13 mouse cellular contexts compared by ENCODE assay signal in the genomic region with DNA sequence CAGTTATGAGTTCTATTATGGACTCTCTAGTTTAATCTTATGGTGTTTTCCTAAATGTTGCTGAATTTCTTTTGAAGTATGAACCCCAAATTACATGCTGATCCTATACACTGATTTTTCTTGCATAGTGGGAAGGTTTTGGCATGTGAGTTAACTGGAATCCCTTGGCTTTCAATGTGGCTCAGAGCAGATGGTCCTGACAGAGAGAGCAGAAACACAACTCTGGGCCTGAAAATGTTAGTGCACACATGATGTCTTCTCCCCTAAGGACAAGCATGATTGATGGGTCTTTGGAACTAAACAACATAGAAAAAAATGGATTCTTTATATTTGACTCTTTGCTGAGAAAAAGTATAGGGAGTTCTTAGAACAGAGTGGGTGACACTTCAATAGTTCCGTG.
"Had no signal": no experiment of that assay in that cellular context is flagged by ENCODE, and none has a peak within 500 bp of the region (broad histone marks: within the 10 kb centered on the region; RNA-seq: fewer than 3 reads in every experiment).

No protein-coding gene starts in this region.

- DNase-seq: kidney, postnatal 14 days; layer of hippocampus, adult 9-11 months; layer of hippocampus, postnatal 36 days; lung, embryonic 14.5 days; lung, postnatal 10 days; lung, postnatal 4 days; midbrain, embryonic 14.5 days; retina, postnatal 1 day; thymus, postnatal 4 days had no signal

- ATAC-seq: liver, embryonic 12.5 days had no signal

- H3K9ac ChIP-seq: limb, embryonic 15.5 days; liver, embryonic 12.5 days; lung, embryonic 14.5 days; neural tube, embryonic 13.5 days had no signal

- H3K4me2 ChIP-seq: limb, embryonic 15.5 days; liver, embryonic 12.5 days; lung, embryonic 14.5 days; neural tube, embryonic 13.5 days had no signal

- H3K27ac ChIP-seq: limb, embryonic 15.5 days; liver, embryonic 12.5 days; midbrain, embryonic 10.5 days; neural tube, embryonic 13.5 days had no signal

- H3K4me3 ChIP-seq: limb, embryonic 15.5 days; liver, embryonic 12.5 days; midbrain, embryonic 10.5 days; neural tube, embryonic 13.5 days had no signal

- H3K4me1 ChIP-seq: limb, embryonic 15.5 days; liver, embryonic 12.5 days; midbrain, embryonic 10.5 days; neural tube, embryonic 13.5 days had no signal

- H3K27me3 ChIP-seq: limb, embryonic 15.5 days; liver, embryonic 12.5 days; neural tube, embryonic 13.5 days had no signal

- H3K36me3 ChIP-seq: limb, embryonic 15.5 days; liver, embryonic 12.5 days; midbrain, embryonic 10.5 days; neural tube, embryonic 13.5 days had no signal

- H3K9me3 ChIP-seq: limb, embryonic 15.5 days; liver, embryonic 12.5 days; midbrain, embryonic 10.5 days; neural tube, embryonic 13.5 days had no signal
